Mouse (Mus musculus) 3134 (cell line): ENCODE measurements at regions not wholly inside any gene's neighbourhood (a gene's known extent, or its start where the extent isn't known, plus 50 kb on each side); places are given as distances from the start of the nearest gene placed in this dataset.
A peak's percentile ranks its signal among the peaks of the same experiment; 100 is the strongest.
"Not testable (repeated sequence)": the region's sequence is repeated elsewhere in the genome, so short reads cannot be mapped to it uniquely, and the experiment has no call there.

Experiments used
- DNase-seq: peaks from one replicate; pipeline ENCODE4 v3.0.0-alpha.2; 2011; ENCODE audit warnings: low spot score; ENCODE audit not compliant: insufficient read length; ENCODE audit errors: extremely low read depth

DNA sequence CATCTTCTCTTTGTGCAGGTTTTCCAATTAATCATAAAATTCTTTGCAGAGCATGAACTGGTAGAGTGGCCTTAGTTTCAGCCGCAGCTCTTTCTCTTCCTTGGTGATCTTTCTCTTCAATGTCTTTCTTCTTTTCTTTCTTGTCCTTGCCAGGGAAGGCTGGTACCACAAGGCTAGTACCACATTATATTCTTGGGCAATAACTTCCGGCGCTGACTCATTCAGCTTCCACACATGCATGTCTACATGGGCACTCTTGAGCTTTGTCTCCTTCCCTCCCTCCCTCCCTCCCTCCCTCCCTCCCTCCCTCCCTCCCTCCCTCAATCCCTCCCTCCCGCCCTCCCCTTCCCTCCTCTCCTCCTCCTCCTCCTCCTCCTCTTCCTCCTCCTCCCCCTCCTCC lies 98.1 kb upstream of the Pwp1 start:
- not testable (repeated sequence) for DNase-seq

DNA sequence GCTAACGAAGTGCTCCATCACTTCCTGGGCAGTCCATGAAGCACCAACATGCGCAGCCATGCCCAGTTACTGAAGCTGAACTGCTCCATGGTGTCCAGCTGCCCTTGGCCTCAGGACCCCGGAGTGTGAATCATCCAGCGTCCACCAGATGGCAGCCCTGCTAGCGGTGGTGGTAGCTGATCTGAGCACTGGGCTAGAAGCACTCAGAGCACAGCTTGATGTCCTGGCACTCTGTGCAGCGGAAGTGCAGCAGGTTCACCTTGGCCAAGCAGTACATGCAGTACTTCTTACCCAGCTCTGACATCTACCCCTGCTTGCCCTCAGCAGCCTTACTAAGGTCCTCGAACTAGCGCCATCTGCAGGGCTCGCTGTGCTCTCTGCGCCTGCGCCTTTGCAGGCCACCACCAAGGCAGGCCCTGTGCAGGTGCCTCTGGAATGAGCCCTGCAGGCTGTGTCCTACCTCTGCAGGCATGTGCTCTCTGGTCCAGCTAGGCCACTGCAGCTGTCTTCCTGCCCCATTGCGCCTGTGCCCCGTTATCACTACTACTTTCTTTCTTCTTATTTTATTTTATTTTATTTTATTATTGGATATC lies 97.4 kb upstream of the Pwp1 start:
- DNase-seq: not testable (repeated sequence)

DNA sequence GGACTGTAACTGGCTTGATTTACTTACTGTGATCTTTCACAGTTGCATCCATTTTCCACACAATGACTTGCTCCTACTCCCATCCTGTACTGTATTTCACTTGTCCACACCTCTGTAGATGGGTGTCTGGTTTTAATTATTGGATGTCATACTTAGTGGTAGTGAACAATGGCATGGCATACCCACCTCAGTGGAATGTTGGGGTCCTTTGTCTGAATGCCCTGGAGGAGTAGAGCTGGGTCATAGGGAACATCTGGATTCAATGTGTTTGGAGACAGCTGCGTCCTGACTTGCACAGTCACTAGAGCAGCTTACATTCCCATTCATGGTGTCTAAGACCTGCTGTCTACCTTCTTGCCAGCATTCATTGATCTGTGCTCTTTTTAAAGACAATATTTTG lies 91.5 kb upstream of the Pwp1 start:
- no peak for DNase-seq

DNA sequence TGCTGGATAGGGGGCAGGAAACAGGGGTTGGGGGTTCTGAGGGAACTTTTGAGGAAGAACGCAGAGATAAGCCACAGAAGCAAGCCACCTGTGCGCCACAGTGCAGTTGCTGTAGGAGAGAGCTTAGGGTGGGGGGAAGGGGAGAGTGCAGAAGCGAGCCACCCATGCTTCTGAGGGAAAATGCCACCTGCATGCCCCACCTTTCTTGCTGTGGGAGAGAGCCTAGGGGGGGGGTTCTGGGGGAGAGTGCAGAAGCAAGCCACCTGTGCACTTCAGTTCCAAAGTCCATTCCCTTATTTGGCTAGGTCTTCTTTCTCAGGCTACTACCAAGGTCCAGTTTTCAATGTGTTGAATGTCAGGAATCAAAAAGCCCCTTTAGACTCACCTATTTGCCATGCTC lies 90.3 kb upstream of the Pwp1 start:
- DNase-seq: no peak

DNA sequence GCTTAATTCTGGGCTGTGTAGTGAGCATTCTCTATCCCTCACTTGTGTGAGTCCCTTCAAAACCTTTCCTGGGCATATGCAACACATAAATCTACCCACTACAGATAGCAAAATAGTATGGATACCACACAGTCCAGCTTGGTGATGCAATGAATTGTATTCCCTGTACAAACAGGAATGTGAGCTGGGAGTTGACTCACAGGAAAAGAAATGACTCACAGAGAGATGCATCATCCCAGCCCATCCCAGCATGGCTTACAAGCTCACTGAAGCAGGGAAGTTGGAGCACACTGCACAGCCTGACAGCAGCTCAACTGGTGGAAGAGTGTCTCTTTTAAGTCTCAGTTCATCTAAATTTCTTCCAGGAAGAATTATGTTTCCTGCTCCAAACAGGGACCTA lies 89.7 kb upstream of the Pwp1 start:
- DNase-seq: peak; percentile 70

DNA sequence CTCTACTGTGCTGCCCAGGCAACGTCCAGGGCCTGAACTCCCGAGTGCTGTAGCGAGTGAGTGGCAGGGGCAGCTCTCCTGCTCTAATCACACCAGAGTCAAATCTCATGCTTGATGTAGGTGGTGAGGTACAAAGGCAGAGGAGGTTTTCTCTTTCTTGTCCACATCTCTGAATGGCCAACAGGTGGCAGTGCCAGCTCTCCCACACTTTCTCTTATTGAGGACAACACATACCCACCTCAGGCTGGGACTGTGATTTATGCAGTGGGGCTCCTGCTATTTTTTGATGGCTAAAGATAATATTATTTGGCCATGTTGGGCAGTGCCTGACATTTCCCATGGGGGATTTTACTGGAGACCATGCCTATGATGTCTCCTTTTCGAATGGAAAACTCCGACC lies 87.3 kb upstream of the Pwp1 start:
- DNase-seq: no peak

DNA sequence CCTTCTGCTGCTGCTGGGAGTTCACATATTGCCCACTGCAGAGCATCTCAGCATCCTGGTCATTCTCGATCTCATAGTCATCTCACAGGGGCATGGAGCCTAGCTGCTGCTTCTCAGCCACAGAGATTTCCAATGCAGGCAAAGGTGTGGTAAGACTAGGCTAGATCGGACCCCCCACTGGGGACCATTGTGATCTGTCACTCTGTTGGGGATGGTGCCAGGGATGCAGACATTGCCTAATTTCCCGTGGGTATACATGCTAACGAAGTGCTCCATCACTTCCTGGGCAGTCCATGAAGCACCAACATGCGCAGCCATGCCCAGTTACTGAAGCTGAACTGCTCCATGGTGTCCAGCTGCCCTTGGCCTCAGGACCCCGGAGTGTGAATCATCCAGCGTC lies 83.9 kb upstream of the Pwp1 start:
- DNase-seq: not testable (repeated sequence)

DNA sequence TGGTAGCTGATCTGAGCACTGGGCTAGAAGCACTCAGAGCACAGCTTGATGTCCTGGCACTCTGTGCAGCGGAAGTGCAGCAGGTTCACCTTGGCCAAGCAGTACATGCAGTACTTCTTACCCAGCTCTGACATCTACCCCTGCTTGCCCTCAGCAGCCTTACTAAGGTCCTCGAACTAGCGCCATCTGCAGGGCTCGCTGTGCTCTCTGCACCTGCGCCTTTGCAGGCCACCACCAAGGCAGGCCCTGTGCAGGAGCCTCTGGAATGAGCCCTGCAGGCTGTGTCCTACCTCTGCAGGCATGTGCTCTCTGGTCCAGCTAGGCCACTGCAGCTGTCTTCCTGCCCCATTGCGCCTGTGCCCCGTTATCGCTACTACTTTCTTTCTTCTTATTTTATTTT lies 83.5 kb upstream of the Pwp1 start:
- not testable (repeated sequence) for DNase-seq

DNA sequence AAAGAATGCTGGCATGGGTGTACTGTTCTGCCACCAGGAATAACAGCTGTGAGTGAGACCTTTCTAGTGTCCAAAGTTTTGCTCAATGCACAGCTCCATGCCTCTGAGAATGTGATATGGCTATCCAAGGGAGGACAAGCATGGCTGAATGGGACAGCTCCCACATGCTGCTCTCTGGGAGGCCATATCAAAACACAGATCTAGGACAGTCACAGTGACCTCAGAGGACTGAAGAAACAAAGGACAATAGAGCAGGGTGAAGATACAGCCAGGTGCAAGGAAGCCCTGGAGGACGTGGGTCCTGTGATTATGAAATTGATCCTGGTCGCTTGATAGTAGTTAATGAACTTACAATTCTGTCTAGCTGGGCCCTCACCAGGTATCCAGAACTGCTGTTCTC lies 79.7 kb upstream of the Pwp1 start:
- DNase-seq: not testable (repeated sequence)

DNA sequence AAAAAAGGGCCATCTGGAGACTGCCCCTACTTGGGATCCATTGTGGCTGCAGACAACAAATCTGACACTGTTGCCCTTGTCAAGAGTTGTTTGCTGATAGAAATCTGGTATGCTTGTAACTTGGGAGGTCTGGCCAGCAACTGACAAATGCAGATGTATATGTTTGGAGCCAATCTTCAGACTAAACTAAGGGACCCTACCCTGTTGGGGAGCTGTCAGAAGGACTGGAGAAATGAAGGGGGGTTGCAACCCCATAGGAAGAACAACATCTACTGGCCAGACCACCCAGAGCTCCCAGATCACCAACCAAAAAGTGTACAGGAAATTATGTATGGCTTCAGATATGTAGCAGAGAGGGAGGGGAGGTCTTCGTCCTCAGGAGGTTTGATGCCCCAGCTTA lies 54.3 kb upstream of the Pwp1 start:
- DNase-seq: no peak
